In genomic region chr2:57772315-57772714, GRCm38 (mm10) we compare ENCODE assay signal across 10 mouse cellular contexts.
A peak's percentile ranks its signal among the peaks of the same experiment; 100 is the strongest.
DNase-seq lines count a peak whose midpoint lies in the region.
"Had no signal": no experiment of that assay in that cellular context is flagged by ENCODE, and none has a peak within 500 bp of the region (broad histone marks: within the 10 kb centered on the region; RNA-seq: fewer than 3 reads in every experiment).

No protein-coding gene starts in this region.

- intact Hi-C loops in left cerebral cortex, postnatal 36 days (cut with DNase I) = no loop called here

- DNase-seq in cerebellum, adult 9-10 months = peak; percentile 4
- DNase-seq in cerebellum, adult 11 months = no peak
- peak; percentile 4 for DNase-seq in layer of hippocampus, adult 9-10 months (ENCODE audit: low spot score)
- no peak for DNase-seq in layer of hippocampus, postnatal 25 days (ENCODE audit: extremely low spot score in 1 of 2, low spot score in 1 of 2)
- DNase-seq in MEL-GATA-1-ER (ENCODE audit: extremely low read depth, low read depth) = peak; percentile 18
- DNase-seq in induced T-regulatory cell, adult 2 months (ENCODE audit: low read depth) = peak; percentile 26
- no peak for DNase-seq in left cerebral cortex, adult 18-20 months (ENCODE audit: low spot score in 2 of 2)
- DNase-seq in left cerebral cortex, postnatal 36 days (ENCODE audit: low spot score in 2 of 2) = no peak
- DNase-seq: gastrocnemius, postnatal 10 days; liver had no signal

Comparison
In these comparisons a context has a peak if more than half of its experiments do, and no peak if none do; other contexts are left out.
1. DNase-seq: peak in cerebellum, adult 9-10 months (single experiment), layer of hippocampus, adult 9-10 months (single experiment), MEL-GATA-1-ER (single experiment) and induced T-regulatory cell, adult 2 months (single experiment); none in cerebellum, adult 11 months (single experiment), layer of hippocampus, postnatal 25 days (0 of 2), left cerebral cortex, adult 18-20 months (0 of 2) and left cerebral cortex, postnatal 36 days (0 of 2).